Mouse (Mus musculus) CD8-positive naive resting alpha-beta T cell, adult 2 months (primary cell): Measurements from ENCODE around the gene Atp11b.

ENCODE experiments used
- DNase-seq, 2 experiments: peaks; one replicate each; pipeline ENCODE4 v3.0.0; 2022; ENCODE audit warnings: low read depth in 2 of 2, low spot score in 2 of 2

The Atp11b gene

DNA sequence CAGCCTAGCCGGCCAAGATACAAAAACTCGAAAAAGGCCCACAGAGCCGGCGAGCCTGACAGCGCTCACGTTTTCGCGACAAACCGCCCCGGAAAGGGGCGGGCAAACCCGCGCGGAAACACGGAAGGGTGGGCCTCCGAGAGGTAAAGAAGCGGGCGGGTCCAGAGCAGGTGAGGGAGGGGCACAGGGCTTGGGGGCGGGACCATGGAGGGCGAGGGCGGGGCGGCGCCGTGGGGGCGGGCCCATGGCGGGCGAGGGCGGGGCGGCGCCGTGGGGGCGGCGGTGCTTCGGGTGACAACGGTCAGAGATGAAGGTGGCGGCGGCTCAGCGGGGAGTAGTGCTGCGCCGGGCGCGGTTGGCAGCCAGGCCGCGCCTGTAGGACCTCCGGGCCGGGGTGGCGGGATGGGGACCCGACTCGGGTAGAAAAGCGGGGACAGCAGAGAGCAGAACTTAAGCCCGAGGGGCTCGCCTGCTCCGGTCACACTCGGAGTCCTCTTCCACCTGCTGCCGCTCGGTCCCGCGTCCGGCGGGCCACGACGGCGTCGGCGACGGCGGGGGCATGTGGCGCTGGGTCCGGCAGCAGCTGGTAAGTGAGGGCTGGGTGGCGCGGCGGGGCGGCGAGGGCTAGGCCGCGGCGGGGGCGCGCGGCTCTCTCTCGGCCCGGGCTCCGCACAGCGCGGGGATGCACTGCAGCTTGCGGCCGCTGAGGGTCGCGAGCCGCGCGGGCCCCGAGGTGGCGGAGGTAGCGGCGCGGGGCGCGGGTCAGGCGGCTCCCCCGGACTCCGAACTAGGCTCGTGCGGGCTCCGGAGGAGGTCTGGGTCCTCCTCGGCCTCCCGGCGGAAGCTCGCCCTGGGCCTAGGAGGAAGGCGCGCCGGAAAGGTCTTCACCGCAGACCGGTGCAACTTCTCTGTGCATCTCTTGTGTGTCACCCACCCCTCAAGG lies at the start of gene Atp11b:
Gene Atp11b (plus strand): TSS at position 282 of the 943 bp plus-strand sequence.
- peak; percentile 81 to 85 for DNase-seq

- no peak for DNase-seq
Measured at GRCm38 (mm10) chr3:35704328-35704613, 49.6 kb upstream of the Atp11b start.

DNA sequence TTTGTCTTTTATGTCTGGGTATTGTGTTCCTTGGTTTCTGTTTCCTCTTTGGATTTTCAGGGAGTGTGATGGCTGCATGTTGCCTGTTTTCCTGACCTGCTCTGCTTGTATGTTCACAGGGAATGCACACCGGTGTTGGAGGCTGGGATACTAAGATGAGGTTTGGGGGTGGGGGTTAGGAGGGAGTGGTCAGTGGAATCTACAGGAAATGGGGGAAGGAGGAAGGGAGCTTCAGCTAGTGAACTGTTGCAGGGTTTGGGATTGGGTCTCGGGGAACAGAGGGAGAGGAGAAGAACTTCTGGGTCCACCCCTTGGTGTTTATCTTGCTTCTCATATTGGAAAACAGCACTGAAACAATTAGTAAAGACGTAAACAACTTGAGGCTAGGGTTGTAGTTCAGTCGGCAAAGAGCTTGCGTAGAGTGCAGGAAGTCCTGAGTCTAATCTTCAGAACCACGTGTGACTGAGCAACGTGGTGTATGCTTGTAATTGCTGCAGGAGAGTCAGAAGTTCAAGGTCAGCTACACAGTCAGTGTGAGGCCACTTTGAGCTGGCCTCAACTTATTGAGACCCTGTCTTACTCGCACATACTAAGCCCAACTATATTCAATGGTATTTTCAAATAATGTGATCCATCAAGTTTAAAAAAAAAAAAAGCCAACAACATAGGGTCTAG lies 34.2 kb upstream of the Atp11b start:
- no peak for DNase-seq

DNA sequence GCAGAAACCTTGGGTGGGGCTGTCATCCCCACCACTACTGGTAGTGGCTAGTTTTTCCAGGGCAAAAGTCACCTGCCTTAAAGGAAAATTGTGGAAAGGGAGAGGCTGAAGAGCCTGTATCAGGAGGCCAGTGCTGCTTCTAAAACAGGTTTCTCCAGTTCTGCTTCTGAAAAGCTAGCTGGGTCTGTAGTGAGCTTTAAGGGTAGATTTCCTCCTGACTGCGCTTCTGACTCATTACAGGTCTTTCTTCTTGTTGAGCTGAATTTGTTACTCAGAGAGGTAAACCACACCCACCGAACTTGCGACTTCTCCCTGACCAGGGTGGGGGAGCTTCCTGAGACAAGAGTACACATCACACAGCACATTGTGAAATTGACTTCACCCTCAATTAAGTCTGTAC lies 33.1 kb upstream of the Atp11b start:
- DNase-seq: peak; percentile 65 to 75

DNA sequence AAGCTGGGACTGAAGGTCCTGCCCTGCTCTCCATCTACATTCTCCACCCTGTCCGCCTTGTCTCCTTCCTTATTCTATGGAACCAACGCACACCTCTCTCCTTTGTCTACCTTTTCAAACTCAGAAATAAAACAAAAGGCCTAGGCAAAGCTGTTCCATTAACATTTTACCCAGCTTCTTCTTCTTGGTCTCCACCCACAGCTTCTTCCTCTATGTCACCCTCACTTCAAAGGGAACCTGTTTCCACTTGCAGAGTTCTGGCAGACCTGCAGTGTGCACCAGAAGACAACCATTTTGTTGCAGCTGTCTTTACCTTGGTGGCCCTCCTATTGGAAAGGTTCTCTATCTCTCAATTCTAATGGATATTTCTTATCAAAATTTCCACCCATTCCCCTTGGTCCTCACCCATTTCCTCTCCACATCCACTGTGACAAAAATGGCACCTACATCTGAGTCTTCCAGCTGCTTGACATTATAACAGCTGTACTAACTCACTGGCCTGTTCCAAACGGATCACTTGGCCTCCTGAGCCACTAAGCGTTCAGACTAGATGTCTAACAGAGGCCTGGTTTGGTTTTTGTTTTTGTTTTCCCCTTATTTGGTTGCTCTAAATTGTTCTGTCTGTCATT lies 32.0 kb upstream of the Atp11b start:
- peak in 1 of 2 experiments; percentile 22 for DNase-seq

DNA sequence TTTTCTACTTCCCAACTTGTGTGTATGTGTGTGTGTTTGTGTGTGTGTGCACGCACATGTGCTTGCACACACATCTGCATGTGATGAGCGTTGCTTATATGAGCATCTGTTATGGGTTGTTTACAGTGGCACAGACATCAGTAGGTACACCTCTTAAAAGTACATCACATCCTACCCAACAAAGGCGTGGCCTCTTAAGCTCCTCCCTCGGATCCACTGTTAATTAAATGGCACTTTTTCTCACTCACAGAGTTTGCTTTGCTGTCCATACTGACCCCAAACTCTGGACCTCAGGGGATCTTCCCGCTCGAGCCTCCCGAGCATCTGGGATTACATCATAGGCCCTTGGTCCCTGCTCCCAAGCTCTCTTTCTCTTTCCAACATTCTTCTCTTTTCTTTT lies 31.1 kb upstream of the Atp11b start:
- DNase-seq: peak in 1 of 2 experiments; percentile 21

DNA sequence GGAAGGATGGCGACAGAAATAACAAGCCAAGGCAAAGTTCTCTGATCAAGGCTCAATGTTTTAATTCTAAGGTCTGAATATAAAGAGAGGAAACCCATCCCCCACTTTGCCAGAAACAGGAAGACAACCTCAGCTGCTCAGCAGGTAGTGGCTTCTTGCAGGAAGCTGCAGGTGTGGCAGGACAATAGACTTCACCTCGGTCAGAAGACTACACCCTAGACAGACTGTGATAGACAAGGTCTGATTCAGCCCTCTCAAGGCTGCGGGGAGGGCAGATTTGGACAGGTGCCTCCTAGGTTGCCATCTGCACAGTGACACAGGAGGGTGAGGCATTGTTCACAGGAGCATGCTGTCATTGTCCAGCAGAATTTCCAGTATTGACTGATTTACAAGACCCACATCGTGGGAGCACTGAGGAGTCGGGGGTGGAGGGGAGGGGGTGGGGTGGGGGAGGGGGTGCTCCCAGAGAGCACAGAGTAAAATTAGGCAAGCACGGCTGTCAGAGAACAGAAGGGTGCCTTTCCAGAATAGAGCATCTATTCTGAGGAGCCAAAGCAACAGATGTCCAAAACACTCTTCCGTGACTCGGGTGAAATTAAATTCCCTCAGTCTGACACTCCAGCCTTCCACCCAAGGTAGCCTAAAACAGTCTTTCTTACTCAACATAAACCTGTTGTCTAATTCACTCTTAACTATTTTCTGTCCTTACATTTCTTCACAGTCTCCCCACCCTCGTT lies 30.2 kb upstream of the Atp11b start:
- DNase-seq: peak in 1 of 2 experiments; percentile 25

DNA sequence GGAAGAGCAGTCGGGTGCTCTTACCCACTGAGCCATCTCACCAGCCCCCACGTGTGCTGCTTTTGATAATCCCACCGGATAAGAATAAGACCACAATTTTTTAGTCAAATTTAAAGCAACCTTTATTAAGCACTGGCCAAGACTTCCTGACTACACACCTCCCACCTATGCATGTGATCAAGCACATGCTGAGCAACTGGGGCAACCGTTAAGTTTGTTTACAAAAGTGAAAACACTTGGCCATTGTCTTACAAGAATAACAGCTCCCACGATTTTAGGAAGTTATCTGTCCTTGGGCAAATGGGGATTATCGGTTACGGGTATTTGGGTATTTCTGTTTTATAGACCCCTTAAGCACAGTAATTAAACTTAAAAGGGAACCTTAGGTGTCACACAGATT lies 28.8 kb upstream of the Atp11b start:
- no peak for DNase-seq

DNA sequence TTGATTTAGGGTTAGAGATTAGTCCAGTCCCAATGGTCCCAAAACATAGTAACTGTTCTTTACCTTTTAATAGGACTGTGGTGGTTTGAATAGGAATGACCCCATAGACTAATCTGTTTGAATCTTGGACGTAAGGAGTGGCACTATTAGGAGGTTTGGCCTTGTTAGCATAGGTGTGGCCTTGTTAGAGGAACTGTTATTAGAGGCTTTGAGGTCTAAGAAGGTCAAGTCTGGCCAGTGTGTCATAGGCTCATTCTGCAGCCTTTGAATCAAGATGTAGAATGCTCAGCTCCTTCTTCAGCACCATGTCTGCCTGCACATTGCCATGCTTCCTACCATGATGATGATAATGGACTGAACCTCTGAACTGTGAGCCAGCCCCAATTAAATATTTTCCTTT lies 27.0 kb upstream of the Atp11b start:
- DNase-seq: no peak

DNA sequence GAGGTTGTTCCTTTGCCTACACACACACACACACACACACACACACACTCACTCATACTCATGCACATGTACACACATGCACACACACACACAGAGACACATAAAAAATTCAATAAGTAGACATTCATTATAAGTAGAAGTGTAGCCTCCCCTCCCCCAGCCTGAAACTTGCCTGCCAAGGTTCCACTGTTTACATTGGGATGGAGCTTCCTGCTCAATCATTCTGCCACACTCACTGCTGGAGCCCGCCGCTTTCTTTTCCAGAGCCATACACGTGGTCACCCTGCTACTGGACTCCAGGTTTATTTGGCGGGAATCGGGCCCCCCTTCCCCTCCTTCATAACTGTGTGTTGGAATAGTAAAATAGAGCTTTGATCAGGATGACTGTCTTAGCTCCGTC lies 24.4 kb upstream of the Atp11b start:
- DNase-seq: no peak

GRCm38 (mm10) chr3:35731981-35732777 lies 21.7 kb upstream of the Atp11b start:
- DNase-seq: peak; percentile 31 to 40

- no peak for DNase-seq
Measured at GRCm38 (mm10) chr3:35732778-35733147, 21.1 kb upstream of the Atp11b start.

DNA sequence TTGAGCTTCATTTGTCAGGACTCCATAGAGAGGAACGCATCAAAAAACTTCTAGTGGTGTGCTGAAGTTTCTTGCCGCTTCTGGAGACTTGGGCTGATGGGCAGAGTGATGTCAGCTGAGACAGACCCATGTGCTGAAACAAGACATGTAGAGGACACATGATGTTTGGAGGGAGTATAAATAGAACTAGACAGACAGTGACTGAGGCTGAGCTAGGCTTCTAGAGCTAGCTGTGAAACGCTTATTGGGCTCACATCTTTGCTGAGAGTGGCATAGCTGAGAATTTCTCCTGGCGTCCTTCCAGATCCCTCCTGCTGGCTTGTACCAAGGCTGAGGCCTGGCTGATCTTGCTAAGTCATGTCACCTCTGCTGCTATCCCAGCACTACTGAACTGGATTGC lies 19.4 kb upstream of the Atp11b start:
- DNase-seq: no peak

- no peak for DNase-seq
Measured at GRCm38 (mm10) chr3:35738071-35738470, 15.8 kb upstream of the Atp11b start.

- no peak for DNase-seq
Measured at GRCm38 (mm10) chr3:35745010-35745409, 8.9 kb upstream of the Atp11b start.

- DNase-seq: peak; percentile 52 to 63
Measured at GRCm38 (mm10) chr3:35746840-35747456, 7.0 kb upstream of the Atp11b start.

- no peak for DNase-seq
Measured at GRCm38 (mm10) chr3:35750286-35750685, 3.6 kb upstream of the Atp11b start.

- no peak for DNase-seq
Measured at GRCm38 (mm10) chr3:35751724-35752123, 2.2 kb upstream of the Atp11b start.

GRCm38 (mm10) chr3:35762735-35763134 lies 8.8 kb downstream of the Atp11b start:
- peak in 1 of 2 experiments; percentile 34 for DNase-seq
